Mouse (Mus musculus) cerebellum, adult 2 months (tissue): Measurements from ENCODE around the gene Cmc2.

Experiments used
- CTCF ChIP-seq: fragments of 200-500 bp; IDR thresholded peaks from 2 replicates; pipeline ENCODE4 v1.5.1; 2011; ENCODE audit warnings: low read depth, mild to moderate bottlenecking, control low read depth, low read length, moderate library complexity, borderline replicate concordance; ENCODE audit not compliant: insufficient read depth
- POLR2A ChIP-seq: fragments of 200-500 bp; IDR thresholded peaks from 2 replicates; pipeline ENCODE4 v1.6.1; 2011; ENCODE audit warnings: low read length, control low read depth, borderline replicate concordance; ENCODE audit not compliant: insufficient read depth

DNA sequence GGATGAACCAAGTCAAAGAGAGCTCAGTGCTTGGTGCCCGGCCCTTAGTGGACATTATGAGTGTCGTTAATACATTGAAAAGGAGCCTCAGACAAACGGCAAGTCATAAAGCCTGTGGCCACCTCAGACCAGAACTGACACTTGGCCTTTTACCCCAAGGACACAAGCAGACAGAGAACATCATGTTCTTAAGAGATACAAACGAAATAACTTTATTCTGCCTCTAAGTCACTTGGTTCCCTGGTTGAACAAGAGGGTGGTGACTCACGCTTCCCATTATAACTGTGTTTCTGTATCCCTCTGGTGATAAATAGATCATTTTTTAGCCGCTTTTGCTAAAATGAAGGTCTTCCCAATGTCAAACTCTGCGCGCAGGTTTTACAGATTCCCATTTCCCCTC, 47.3 kb downstream of the Cmc2 start:
- TF ChIP-seq CTCF (no peak), POLR2A (no peak)
